Mouse (Mus musculus): Measurements from ENCODE around the gene Aoah. TPM values are rescaled to one million over a fixed set of nuclear protein-coding genes. Genes with fewer than 3 reads are reported as not detected.

The Aoah gene
- polyA plus RNA-seq (2014; fragmentation: Nextera tagmentation; extraction: Ambion mirVana) = 0.24 and 0.32 TPM in 2 replicates

DNA sequence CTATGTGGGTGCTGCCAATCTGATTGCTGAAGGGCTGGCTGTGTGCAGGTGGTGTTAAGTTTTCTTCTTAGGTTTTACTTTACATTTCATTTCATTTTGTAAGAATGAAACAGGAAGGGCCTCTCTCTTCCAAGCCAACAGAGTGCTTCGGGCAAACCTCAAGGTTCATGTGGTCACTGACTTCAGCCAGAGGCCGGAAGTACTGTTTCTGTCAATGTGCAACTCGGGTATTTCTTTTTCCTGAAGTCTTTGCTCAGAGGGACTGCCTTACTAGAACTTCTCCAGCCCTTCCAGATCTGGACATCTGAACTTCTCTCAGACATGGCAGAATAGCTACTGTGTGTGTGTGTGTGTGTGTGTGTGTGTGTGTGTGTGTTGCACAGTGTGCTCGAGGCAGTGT lies at the start of gene Aoah:
Aoah (plus strand) TSS at position 213 of the 400 bp plus-strand sequence.
- ATAC-seq (replicated peaks; ENCODE audit: low FRiP score) = no peak
- H3K27me3 ChIP-seq (ENCODE audit: control insufficient read depth, insufficient read depth, low read length) = no peaks in the 10 kb centered on the region
- H3K36me3 ChIP-seq (ENCODE audit: control insufficient read depth, insufficient read depth, low read length) = no peaks in the 10 kb centered on the region
- no peak within 1 kb of the TSS for H3K4me2 ChIP-seq (ENCODE audit: low read depth, low read length, severe bottlenecking)
- H3K4me3 ChIP-seq (ENCODE audit: low read depth, low read length) = no peak within 1 kb of the TSS
- no peak for DNase-seq (ENCODE audit: low spot score)
- H3K9ac ChIP-seq (ENCODE audit: low read length) = no peak within 1 kb of the TSS
- H3K9me3 ChIP-seq (ENCODE audit: control insufficient read depth, low read length) = no peaks in the 10 kb centered on the region
- WGBS = 76% methylated on average over 4 of the region's 4 CpGs
- no peak within 1 kb of the TSS for H3K27ac ChIP-seq (ENCODE audit: low read depth, low read length)
- no peaks in the 10 kb centered on the region for H3K4me1 ChIP-seq (replicated peaks; ENCODE audit: control insufficient read depth, insufficient read depth, low read length)

DNA sequence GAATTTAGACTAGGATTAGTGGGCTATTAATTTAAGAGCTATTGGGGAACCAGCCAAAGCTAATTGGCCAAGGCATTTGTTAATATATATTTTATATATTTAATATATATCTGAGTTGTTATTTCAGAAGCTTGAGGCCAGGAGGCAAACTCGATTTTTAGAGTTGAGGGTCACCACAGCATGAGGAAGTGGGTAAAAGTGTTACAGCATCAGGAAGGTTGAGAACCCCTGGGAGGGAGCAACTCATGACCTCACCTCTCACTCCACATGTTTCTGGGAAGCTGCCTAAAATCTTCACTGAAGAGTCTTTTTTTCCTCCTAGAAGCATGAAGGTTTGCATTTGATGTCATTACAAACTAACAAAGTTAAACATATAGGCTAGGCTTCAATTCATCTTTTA lies 39.1 kb upstream of the Aoah start:
- H3K36me3 ChIP-seq (ENCODE audit: control insufficient read depth, insufficient read depth, low read length) = no peaks in the 10 kb centered on the region
- ATAC-seq (replicated peaks; ENCODE audit: low FRiP score) (no peak), DNase-seq (ENCODE audit: low spot score) (no peak)
- no peaks in the 10 kb centered on the region for H3K4me1 ChIP-seq (replicated peaks; ENCODE audit: control insufficient read depth, insufficient read depth, low read length)
- no peak overlapping the region for H3K4me2 ChIP-seq (ENCODE audit: low read depth, low read length, severe bottlenecking)
- no peak overlapping the region for H3K9ac ChIP-seq (ENCODE audit: low read length)
- no peak overlapping the region for H3K27ac ChIP-seq (ENCODE audit: low read depth, low read length)
- 90% methylated on average over 1 of the region's 1 CpGs for WGBS
- H3K9me3 ChIP-seq (ENCODE audit: control insufficient read depth, low read length) = no peaks in the 10 kb centered on the region
- H3K27me3 ChIP-seq (ENCODE audit: control insufficient read depth, insufficient read depth, low read length) = no peaks in the 10 kb centered on the region
- H3K4me3 ChIP-seq (ENCODE audit: low read depth, low read length) = no peak overlapping the region

DNA sequence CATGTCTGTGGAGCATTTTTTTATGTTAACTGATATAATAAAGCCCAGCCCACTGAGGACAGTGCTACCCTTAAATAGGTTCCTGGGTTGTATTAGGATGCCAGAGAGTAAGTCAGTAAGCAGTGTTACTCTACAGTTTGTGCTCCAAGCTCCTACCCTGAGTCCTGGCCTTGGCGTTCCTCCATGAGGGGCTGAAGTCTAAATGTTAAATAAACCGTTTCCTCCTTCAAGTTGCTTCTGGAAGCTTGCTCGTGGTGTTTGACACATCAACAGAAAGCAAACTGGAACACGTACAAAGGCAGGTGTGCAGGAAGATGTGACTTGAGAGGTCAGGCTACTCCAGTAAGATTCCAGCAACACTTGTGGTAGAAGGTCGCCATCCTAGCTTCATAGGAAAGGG lies 10.3 kb upstream of the Aoah start:
- Histone ChIP-seq H3K27me3 (ENCODE audit: control insufficient read depth, insufficient read depth, low read length) (no peaks in the 10 kb centered on the region), H3K27ac (ENCODE audit: low read depth, low read length) (no peak overlapping the region), H3K36me3 (ENCODE audit: control insufficient read depth, insufficient read depth, low read length) (no peaks in the 10 kb centered on the region), H3K4me3 (ENCODE audit: low read depth, low read length) (no peak overlapping the region), H3K4me2 (ENCODE audit: low read depth, low read length, severe bottlenecking) (no peak overlapping the region), H3K9ac (ENCODE audit: low read length) (no peak overlapping the region), H3K9me3 (ENCODE audit: control insufficient read depth, low read length) (no peaks in the 10 kb centered on the region), H3K4me1 (replicated peaks; ENCODE audit: control insufficient read depth, insufficient read depth, low read length) (no peaks in the 10 kb centered on the region)
- ATAC-seq (replicated peaks; ENCODE audit: low FRiP score) = no peak
- WGBS = 88% methylated on average over 5 of the region's 5 CpGs
- no peak for DNase-seq (ENCODE audit: low spot score)

DNA sequence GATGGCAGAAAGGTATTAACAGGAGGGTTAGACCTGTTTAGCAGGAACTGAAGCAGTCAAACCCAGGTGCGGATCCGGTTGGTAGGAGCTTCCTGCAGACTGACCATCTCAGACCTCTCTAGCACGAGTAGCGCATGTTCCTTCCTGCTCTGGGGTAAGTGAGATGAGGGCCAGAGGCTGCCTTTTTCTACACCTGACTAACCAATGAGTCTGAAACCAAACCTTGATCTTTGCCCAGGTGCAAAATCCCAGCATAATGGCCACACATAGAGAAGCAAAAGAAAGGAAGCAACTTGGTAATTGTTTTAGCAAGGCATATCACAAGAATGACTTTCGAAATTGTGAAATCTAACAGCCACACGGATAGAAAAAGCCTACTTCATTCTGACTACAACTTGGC lies 9.9 kb upstream of the Aoah start:
- H3K9me3 ChIP-seq (ENCODE audit: control insufficient read depth, low read length) = no peaks in the 10 kb centered on the region
- DNase-seq (ENCODE audit: low spot score) = no peak
- 90% methylated on average over 6 of the region's 6 CpGs for WGBS

DNA sequence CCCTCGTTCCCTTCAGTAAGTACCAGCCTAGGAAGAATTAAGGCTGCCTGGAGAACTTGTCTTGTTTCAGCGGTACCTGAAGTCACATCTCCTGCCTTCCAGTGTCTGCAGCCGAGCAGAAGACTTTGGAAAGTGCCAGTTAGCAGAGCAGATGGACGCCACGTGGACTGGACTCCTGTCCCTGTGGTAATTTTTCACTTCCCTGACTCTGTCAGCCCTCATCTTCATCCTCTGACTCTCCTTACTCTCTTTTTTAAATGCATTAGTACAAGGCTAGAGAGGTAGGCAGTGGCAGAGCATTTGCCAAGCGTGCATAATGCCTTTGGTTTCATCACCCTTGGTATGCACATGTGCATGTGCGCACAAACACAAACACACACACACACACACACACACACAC lies 8.0 kb upstream of the Aoah start:
- no peaks in the 10 kb centered on the region for H3K9me3 ChIP-seq (ENCODE audit: control insufficient read depth, low read length)
- no peak overlapping the region for H3K27ac ChIP-seq (ENCODE audit: low read depth, low read length)
- H3K36me3 ChIP-seq (ENCODE audit: control insufficient read depth, insufficient read depth, low read length) = no peaks in the 10 kb centered on the region
- H3K9ac ChIP-seq (ENCODE audit: low read length) = no peak overlapping the region
- 86% methylated on average over 7 of the region's 7 CpGs for WGBS
- no peak overlapping the region for H3K4me3 ChIP-seq (ENCODE audit: low read depth, low read length)
- no peaks in the 10 kb centered on the region for H3K4me1 ChIP-seq (replicated peaks; ENCODE audit: control insufficient read depth, insufficient read depth, low read length)
- ATAC-seq (replicated peaks; ENCODE audit: low FRiP score) (no peak), DNase-seq (ENCODE audit: low spot score) (no peak)
- no peak overlapping the region for H3K4me2 ChIP-seq (ENCODE audit: low read depth, low read length, severe bottlenecking)
- H3K27me3 ChIP-seq (ENCODE audit: control insufficient read depth, insufficient read depth, low read length) = no peaks in the 10 kb centered on the region

More for the DNA sequence above, 9.9 kb upstream of the Aoah start:
- Histone ChIP-seq H3K4me1 (replicated peaks; ENCODE audit: control insufficient read depth, insufficient read depth, low read length) (no peaks in the 10 kb centered on the region), H3K9ac (ENCODE audit: low read length) (no peak overlapping the region), H3K4me2 (ENCODE audit: low read depth, low read length, severe bottlenecking) (no peak overlapping the region), H3K27me3 (ENCODE audit: control insufficient read depth, insufficient read depth, low read length) (no peaks in the 10 kb centered on the region), H3K27ac (ENCODE audit: low read depth, low read length) (no peak overlapping the region), H3K4me3 (ENCODE audit: low read depth, low read length) (no peak overlapping the region), H3K36me3 (ENCODE audit: control insufficient read depth, insufficient read depth, low read length) (no peaks in the 10 kb centered on the region)
- ATAC-seq (replicated peaks; ENCODE audit: low FRiP score) = no peak

DNA sequence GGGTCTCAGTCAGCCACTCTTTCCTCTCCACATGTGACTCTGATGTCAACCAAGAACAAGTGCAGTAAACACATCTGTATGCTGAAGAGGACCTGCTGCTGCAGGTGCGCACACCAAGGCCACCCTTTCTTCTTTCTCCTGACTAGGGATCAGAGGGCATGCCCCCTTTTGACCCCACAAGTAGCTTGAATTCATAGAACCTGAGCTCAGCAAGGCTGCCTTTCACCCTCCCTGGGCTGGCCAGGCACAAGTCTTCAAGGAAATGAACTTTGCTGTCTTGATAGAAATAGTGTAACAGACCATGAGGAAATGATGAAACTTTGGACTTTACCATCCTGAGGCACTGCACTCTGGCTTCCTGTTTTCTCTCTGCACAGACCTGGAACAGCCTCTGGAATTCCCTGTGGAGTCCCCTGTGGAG lies 7.1 kb upstream of the Aoah start:
- Histone ChIP-seq H3K9me3 (ENCODE audit: control insufficient read depth, low read length) (no peaks in the 10 kb centered on the region), H3K27ac (ENCODE audit: low read depth, low read length) (no peak overlapping the region), H3K27me3 (ENCODE audit: control insufficient read depth, insufficient read depth, low read length) (no peaks in the 10 kb centered on the region), H3K4me2 (ENCODE audit: low read depth, low read length, severe bottlenecking) (no peak overlapping the region), H3K36me3 (ENCODE audit: control insufficient read depth, insufficient read depth, low read length) (no peaks in the 10 kb centered on the region), H3K4me1 (replicated peaks; ENCODE audit: control insufficient read depth, insufficient read depth, low read length) (no peaks in the 10 kb centered on the region), H3K4me3 (ENCODE audit: low read depth, low read length) (no peak overlapping the region), H3K9ac (ENCODE audit: low read length) (no peak overlapping the region)
- ATAC-seq (replicated peaks; ENCODE audit: low FRiP score) (no peak), DNase-seq (ENCODE audit: low spot score) (no peak)
- WGBS = 92% methylated on average over 1 of the region's 1 CpGs

DNA sequence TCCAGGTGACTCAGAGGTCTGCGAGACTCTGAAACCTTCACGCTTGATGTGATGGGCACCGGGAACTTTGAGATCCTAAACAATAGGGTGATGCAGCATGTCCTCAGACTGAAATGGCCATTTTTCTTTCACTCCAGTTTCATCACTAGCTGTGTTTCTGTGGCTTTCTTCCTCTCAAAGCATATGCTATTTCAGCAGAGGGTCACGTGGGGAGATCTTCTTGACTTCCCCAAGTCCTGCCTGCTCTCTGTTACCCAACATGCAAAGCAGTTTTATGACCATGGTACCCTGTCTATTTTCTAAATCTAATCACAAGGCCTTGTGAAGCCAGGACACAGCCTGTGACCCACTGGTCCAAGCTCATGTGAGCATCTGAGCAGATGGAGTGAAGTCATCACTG lies 6.0 kb upstream of the Aoah start:
- WGBS = 86% methylated on average over 4 of the region's 4 CpGs
- H3K9ac ChIP-seq (ENCODE audit: low read length) = no peak overlapping the region
- H3K36me3 ChIP-seq (ENCODE audit: control insufficient read depth, insufficient read depth, low read length) = no peaks in the 10 kb centered on the region
- no peak for DNase-seq (ENCODE audit: low spot score)
- H3K4me2 ChIP-seq (ENCODE audit: low read depth, low read length, severe bottlenecking) = no peak overlapping the region
- no peaks in the 10 kb centered on the region for H3K4me1 ChIP-seq (replicated peaks; ENCODE audit: control insufficient read depth, insufficient read depth, low read length)
- H3K9me3 ChIP-seq (ENCODE audit: control insufficient read depth, low read length) = no peaks in the 10 kb centered on the region
- no peak overlapping the region for H3K4me3 ChIP-seq (ENCODE audit: low read depth, low read length)
- no peaks in the 10 kb centered on the region for H3K27me3 ChIP-seq (ENCODE audit: control insufficient read depth, insufficient read depth, low read length)
- no peak overlapping the region for H3K27ac ChIP-seq (ENCODE audit: low read depth, low read length)
- no peak for ATAC-seq (replicated peaks; ENCODE audit: low FRiP score)

DNA sequence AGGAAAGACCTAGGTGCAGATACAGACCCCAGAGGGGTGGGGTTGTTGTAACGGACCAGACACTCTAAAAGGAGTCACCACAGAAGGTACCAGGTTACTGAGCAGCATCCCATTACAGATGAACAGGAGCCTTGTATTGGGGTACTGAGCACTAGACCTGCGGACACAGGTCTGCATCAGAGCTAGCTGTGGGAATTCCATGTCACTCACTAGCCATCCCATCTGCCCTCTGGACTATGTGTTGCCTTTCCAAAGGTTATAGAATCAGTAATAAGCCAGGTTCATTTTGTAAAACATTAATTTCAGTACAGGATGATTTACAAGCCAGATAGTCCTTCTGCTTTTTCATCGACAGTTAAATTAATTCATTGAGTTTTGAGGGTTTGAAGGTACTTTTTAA lies 2.7 kb downstream of the Aoah start:
- Histone ChIP-seq H3K27me3 (ENCODE audit: control insufficient read depth, insufficient read depth, low read length) (no peaks in the 10 kb centered on the region), H3K4me1 (replicated peaks; ENCODE audit: control insufficient read depth, insufficient read depth, low read length) (no peaks in the 10 kb centered on the region), H3K9me3 (ENCODE audit: control insufficient read depth, low read length) (no peaks in the 10 kb centered on the region), H3K4me2 (ENCODE audit: low read depth, low read length, severe bottlenecking) (no peak overlapping the region), H3K4me3 (ENCODE audit: low read depth, low read length) (no peak overlapping the region), H3K36me3 (ENCODE audit: control insufficient read depth, insufficient read depth, low read length) (no peaks in the 10 kb centered on the region), H3K9ac (ENCODE audit: low read length) (no peak overlapping the region), H3K27ac (ENCODE audit: low read depth, low read length) (no peak overlapping the region)
- 89% methylated on average over 3 of the region's 3 CpGs for WGBS
- no peak for DNase-seq (ENCODE audit: low spot score)
- no peak for ATAC-seq (replicated peaks; ENCODE audit: low FRiP score)

DNA sequence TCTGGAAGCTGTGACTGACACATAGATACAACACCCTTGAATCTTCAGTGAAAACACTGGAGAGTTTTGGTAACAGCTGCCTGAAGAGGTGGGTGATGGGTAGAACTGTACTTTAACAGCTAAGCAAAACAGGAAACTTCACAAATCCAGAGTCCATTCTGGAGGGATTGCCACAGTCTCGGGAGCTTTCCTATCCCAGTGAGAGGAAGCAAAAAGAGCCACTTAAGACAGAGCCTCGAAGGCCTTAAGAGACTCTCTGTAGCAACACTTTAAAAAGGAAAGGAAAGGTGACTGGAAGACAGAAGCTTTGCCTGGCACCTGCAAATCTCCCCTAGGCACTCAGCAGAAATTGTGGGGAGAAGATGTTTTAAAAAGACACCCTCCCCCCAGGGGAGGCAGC lies 4.6 kb downstream of the Aoah start:
- 67% methylated on average over 2 of the region's 2 CpGs for WGBS
- Histone ChIP-seq H3K27ac (ENCODE audit: low read depth, low read length) (no peak overlapping the region), H3K36me3 (ENCODE audit: control insufficient read depth, insufficient read depth, low read length) (no peaks in the 10 kb centered on the region), H3K9ac (ENCODE audit: low read length) (no peak overlapping the region), H3K4me2 (ENCODE audit: low read depth, low read length, severe bottlenecking) (no peak overlapping the region), H3K4me3 (ENCODE audit: low read depth, low read length) (no peak overlapping the region), H3K9me3 (ENCODE audit: control insufficient read depth, low read length) (no peaks in the 10 kb centered on the region), H3K4me1 (replicated peaks; ENCODE audit: control insufficient read depth, insufficient read depth, low read length) (no peaks in the 10 kb centered on the region), H3K27me3 (ENCODE audit: control insufficient read depth, insufficient read depth, low read length) (no peaks in the 10 kb centered on the region)
- no peak for DNase-seq (ENCODE audit: low spot score)
- no peak for ATAC-seq (replicated peaks; ENCODE audit: low FRiP score)

All from forebrain, embryonic 11.5 days (tissue).